Mouse (Mus musculus) mature B cell (primary cell): ENCODE measurements around the gene Praf2.
"Not testable (repeated sequence)": the region's sequence is repeated elsewhere in the genome, so short reads cannot be mapped to it uniquely, and the experiment has no call there.

Experiments
- in situ Hi-C: fragments of 300-500 bp; cut with MboI; formaldehyde crosslinking; loops from 2 replicates; pipeline ENCODE4 v1.14.3; 2019

Praf2 gene

DNA sequence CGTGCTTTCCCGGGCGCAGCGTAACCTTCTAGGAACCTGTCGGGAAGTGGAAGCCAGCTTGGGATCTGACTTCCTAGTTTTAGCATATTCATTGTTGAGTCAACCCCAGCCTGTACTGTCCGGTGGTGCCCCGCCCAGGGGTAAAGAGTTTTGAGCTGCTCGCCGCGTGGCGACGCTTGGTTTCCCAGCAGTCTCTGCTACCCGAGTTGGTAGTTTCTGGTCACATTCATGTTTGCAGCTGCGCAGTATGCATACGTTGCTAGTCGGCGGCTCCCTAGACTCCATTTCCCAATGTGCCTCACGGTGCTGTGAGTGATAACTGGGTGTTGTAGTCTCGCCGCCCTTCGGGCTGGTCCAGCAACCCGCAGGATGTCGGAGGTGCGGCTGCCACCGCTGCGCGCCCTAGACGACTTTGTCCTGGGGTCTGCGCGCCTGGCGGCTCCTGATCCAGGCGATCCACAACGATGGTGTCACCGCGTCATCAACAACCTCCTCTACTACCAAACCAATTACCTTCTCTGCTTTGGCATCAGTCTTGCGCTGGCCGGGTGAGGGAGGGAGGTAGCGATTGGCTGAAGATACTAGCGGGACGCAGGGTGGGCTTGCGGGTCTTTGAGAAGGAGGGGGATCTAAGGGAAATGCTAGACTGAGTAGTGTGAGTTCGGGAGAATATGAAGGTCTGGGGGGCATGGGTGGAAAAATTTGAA lies at the start of gene Praf2:
TSS of gene Praf2 (plus strand) at position 225 of the 707 bp plus-strand sequence.
- in situ Hi-C loops: no loop called here

DNA sequence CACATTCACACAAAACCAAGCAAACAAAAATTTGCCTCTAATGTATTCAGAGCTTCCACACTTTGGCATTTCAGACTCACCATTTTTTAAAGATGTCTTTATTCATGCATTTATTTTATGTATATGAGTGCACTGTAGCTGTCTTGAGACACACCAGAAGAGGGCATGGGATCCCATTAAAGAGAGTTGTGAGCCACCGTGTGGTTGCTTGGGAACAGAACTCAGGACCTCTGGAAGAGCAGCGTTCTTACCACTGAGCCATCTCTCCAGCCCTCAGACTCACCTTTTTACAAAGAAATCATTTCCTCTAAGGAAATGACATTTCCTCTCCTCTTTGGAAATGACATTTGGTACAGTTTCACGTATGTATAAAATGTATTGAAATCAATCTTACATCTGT lies 49.3 kb upstream of the Praf2 start:
- in situ Hi-C loops: loop anchor here (25.0 kb wide), 1 partner anchor 242 kb away; no protein-coding TSS in a partner anchor

DNA sequence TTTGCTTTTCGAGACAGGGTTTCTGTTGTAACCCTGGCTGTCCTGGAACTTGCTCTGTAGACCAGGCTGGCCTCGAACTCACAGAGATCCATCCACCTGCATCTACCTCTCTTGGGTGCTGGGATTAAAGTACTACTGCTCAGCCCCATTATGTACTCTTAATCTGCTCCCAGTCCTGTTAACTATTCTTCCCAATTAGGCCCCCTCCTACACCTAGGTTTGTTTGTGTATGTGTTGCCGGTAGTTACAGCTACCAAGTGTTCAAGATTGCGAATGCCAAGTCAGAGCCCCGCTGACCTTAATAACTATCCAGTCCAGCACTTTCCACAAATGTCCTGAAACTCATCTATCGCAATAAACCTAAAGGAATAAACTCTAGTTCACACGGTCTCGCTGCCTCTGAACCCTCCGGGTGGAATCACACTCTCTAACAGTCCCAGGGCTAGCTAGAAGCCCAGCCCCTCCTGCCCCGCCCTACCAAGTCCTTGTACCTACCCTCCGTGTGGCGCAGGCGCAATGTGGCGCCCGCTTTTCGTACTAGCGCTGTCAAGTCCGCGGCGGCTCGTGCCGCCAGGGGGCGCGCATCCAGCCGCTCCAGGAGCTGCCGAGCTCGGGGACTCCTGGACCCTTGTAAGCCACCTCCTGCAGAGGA lies 48.7 kb upstream of the Praf2 start:
- in situ Hi-C loops: loop anchor here (25.0 kb wide), 1 partner anchor 242 kb away; no protein-coding TSS in a partner anchor

DNA sequence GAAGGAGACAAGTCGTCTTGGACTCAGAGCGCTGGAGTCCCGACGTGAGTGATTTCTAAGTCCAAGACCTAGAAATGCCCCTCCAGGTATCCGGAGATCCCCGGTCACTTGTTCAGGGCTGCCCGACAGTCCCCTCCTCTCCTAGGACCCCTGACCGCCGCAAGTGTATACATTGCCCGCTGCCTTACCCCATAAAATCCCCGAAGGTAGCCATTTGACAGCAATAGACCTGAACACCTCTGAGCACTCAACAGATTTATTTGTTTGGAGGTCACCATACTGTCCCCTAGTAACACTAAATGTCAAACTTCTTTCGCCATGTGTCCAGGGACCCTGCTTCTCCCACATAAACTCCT lies 48.2 kb upstream of the Praf2 start:
- in situ Hi-C loops: loop anchor here (25.0 kb wide), 1 partner anchor 243 kb away; no protein-coding TSS in a partner anchor

DNA sequence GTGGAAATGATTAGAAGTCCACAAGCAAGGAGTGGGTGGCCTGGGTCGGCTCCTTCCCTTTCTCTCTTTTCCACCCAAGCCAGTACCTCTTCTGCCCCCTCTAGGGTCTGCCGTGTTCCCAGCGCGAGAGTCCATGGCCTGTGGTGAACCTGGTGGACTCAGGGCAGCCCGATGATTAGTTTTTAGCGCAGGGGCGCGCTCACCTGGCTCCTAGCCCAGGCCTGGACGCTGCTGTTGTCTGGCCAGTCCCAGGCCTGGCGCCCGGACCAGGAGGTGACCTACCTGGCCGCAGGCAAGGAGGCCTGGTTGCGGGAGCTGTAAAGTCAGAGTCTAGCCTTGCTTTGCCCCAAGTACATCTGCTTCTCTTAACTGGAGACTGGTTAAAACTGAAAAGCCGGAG lies 47.4 kb upstream of the Praf2 start, which contains the start of gene Magix:
TSS of gene Magix (minus strand) at position 388 of the 400 bp plus-strand sequence.
- in situ Hi-C loops: loop anchor here (25.0 kb wide), 1 partner anchor 244 kb away; no protein-coding TSS in a partner anchor

DNA sequence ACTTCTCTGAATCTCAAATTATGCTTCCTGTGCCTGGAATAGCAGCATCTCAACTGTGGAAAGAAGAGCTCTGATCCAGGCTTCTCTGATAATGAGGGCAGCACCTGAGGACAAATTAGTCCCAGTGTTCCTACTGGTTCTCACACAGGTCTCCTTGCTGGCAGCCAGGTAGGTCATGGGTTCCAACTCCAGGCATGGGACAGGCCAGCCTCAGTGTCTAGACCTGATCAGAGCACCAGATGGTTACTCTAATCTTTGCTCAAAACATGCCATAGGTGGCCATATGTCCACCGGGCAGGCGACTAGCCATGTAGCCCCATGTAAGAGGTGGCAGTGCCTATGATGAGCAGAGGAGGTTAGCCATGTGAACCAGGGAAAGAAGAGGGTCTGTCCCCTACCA lies 39.9 kb upstream of the Praf2 start:
- in situ Hi-C loops: loop anchor here (25.0 kb wide), 1 partner anchor 251 kb away; no protein-coding TSS in a partner anchor

DNA sequence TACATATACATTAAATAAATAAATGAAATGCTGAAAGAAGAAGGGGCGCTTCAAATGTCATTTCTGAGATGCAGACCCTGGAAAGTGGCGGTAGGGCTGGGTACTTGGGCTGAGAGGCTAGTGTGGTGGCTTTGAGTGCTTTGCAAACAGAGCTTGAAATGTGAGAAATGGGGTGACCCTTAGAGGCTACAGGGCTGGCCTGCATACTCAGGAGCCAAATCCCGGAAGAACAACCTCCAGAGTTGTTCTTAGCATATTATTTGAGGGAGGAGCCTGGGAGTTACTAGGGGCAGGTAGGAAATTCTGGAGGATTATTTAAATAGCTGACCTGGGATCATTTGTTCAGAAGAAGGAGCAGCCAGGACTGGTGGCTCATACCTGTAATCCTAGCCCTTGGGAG lies 37.8 kb upstream of the Praf2 start:
- in situ Hi-C loops: loop anchor here (25.0 kb wide), 1 partner anchor 253 kb away; no protein-coding TSS in a partner anchor

DNA sequence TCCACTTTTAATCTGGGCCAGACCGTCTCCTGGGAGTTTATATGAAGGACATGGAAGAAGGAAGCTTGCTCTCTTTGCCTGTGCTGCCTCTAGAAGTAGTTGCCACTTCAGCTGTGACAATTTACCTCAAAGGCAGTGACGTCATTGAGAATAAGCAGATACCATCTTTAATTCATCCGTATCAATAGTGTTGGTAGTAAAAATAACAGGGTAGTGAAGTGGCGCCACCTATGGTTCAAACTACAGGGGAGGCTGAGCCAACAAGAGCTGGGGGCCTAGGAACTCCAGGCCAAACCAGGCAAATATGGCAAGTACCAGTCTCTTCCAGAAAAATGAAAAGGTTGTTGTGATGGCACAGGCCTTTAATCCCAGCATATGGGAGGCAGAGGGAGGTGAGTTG lies 35.4 kb upstream of the Praf2 start:
- in situ Hi-C loops: loop anchor here (25.0 kb wide), 1 partner anchor 256 kb away; no protein-coding TSS in a partner anchor

DNA sequence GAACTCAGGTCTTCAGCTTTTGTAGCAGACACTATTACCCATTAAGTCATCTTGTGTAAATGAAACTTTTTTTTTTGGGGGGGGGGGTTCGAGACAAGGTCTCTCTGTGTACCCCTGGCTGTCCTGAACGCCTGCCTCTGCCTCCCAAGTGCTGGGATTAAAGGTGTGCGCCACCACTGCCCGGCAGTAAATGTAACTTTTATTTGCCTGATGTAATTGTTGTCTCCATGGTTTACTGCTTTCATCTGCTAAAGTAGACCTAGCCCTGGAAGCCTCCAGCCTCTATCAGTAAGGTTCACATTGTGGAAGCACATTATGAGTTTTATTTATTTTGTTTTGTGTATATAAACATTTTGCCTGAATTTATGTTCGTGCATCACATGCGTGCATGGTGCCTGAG lies 31.7 kb upstream of the Praf2 start:
- in situ Hi-C loops: loop anchor here (25.0 kb wide), 1 partner anchor 259 kb away; no protein-coding TSS in a partner anchor

DNA sequence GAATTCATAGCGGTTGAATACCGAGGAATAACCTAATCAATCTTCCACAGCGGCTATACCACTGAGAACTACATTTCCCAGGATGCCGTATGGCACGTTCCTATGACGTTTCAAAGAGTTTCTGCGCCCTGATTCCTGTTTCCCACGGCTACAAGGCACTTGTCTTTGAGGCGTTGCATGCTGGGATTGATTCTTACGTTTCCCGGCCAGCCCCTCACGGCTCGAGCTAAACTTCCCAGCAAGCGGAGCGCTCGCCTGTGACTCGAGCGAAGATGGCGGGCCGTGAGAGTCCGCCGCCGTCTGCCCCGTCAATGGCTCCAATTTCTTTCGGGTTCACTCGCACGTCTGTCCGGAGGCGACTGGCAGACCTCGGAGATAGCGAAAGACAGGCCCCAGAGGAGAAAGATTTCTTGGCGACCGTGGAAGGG lies 31.3 kb upstream of the Praf2 start, which contains the start of gene Gpkow:
TSS of gene Gpkow (plus strand) at position 178 of the 428 bp plus-strand sequence.
- in situ Hi-C loops: loop anchor here (25.0 kb wide), 1 partner anchor 260 kb away; no protein-coding TSS in a partner anchor

DNA sequence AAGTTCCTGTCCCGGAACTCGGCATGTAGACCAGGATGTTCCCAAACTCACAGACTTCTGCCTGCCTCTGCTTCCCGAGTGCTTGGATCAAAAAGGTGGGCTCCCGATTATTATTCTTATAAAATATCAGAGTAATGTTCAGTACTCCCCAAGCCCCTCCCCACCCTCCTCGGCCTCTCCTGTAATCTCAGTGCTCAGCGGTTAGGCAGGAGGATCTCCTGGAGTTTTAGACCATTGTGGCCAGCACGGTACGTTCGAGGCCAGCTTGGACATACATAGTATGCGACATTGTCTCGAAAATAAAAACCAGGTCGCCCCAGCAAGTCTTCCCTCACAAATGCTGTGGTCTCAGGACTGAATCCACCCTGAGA lies 14.5 kb upstream of the Praf2 start:
- in situ Hi-C loops: not testable (repeated sequence)

DNA sequence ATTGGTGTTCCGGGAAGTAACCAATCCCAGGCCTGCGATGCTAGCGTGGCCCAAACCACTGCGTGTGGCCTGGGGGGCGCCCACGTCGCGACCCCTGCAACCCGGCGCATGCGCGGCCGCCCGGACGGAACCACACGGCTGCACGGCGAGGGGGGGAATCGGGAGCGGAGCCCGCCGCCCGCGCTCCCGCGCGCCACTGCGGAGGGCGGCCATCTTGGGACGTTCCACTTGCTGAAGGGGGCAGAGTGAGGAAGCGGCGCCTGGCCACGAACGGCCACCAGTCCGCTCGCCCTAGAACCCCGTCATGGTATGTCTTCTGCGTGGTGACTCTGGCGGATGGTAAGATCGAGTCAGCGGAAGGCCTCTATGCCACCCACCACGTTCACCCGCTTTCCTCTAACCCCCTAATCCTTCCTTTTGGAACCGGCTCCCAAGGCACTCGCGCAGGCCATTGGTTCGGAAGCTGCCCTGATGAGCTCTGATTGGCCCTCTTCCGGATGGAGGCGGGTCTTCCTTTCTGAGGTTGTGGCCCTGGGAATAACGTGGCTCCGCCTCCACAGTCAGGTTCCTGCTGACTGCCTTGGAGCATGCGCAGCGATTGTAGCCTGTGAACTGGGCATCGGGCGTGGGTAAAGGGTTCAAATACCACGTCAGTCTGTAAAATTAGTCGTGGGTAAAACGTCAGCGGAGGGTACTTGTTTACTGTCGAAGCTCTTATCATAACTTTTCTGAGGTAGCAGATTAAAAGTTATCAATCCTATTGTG lies 13.9 kb upstream of the Praf2 start, which contains the start of gene Wdr45:
TSS of gene Wdr45 (plus strand) at position 199 of the 765 bp plus-strand sequence.
- in situ Hi-C loops: not testable (repeated sequence)

DNA sequence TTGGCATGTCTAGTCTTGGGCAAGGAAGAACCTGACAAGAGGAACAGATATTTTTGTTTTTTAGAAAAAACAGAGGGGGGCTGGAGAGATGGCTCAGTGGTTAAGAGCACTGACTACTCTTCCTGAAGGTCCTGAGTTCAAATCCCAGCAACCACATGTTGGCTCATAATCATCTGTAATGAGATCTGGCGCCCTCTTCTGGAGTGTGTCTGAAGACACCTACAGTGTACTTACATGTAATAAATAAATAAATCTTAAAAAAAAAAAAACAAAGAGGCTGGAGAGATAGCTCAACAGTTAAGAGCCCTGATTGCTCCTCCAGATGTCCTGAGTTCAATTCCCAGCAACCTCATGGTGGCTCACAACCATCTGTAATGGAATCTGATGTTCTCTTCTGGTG lies 12.2 kb upstream of the Praf2 start:
- in situ Hi-C loops: not testable (repeated sequence)

DNA sequence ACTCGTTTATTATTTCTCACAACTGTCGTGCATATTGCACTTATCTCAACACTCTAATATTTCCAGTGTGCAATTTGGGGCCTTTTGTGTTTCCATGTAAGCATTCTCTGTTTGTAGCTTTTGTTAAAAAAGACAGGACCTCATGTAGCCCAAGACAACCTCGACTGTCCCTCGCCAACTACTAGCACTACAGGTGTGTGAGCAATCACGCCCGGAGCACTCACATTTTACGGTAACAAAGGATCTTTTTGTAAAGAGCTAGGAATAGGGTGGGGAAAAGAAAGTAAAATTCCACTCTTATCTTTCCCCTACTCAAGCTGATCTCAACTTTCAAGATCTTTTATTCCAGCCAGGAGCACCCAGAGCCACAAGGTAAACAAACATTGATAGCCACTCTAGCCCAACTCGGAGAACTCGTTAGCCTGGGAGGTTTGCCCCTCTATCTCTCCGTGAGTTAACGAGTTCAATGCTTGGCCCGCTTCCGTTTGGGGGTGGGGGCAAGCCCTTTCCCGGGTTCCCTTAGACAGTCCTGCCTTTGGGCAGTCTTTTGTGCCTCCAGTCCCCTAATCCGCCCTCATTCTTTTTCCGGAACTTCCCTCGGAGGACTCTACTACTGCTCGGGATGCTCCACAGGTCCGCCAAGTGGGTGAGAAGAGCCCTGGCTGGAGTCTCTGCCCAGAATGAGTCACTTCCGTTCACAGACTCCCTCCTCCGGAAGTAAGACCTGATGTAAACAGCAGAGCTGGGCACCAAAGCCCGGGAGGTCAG lies 6.5 kb upstream of the Praf2 start, which contains the start of gene Gm45208:
TSS of gene Gm45208 (plus strand) at position 732 of the 768 bp plus-strand sequence.
- in situ Hi-C loops: no loop called here

DNA sequence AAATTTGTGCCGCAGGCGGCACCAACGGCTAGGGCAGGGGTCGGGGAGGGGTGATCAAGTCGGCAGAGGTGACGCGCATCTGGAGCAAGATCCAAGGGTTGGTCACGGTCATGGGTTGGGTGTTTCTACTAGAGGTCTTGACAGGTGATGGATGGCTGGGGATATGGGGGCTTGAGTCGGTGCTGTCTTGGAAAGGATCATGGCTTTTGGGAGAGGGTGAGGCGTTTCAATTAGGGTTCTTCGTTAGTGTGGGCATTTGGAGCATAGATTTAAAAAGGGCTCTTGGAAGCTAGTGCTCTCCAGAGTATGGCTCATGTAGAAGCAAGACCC lies 6.0 kb upstream of the Praf2 start:
- in situ Hi-C loops: no loop called here

DNA sequence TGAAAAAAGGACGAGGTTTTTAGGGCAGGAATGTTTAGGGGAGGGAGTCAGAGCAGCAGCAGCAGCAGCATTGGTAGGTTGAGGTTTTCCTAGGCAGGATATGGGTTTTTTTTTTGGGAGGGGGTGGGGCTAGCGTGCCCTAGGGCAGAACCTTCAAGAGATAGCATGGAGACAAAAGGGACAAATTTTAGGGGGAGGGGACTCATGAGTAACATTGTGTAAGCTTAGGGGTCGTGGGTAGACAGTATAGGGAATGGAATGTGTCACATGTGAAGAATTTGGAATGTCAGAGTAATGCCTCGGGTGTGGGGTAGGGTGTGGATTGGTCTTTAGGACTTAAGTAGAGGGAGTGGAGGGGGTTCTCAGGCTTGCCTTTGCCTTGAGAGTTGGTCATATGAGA lies 5.5 kb upstream of the Praf2 start:
- in situ Hi-C loops: no loop called here

DNA sequence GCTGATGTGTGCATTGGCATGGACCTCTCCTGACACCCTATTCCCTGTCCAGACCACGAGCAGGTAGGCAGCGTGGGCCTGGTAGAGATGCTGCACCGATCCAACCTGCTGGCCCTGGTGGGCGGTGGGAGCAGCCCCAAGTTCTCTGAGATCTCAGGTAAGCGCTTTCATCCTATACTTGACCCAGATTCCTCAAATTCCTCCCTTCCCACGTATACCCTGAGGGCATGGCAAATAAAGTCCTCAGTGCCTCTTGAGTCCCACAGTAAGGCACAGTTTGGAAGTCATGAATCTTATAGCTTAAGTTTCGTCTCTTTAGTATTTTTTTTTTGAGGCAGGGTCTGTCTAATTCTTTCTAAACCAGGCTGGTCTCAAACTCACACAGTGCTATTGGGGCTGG lies 4.1 kb upstream of the Praf2 start:
- in situ Hi-C loops: no loop called here

DNA sequence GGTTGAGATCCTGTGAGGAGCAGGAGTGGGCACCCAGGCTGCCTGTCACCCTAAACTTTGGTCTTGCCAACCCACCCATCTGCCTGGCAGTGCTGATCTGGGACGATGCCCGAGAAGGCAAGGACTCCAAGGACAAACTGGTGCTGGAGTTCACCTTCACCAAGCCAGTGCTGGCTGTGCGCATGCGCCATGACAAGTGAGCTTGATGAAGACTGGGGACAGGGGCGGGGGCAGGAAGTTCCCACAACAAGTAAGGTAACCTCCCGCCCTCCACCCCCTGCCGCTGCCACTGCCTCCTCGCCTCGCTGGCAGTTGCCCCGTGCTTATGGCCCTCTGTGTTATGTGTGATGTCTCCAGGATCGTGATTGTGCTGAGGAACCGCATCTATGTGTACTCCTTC lies 2.4 kb upstream of the Praf2 start:
- in situ Hi-C loops: no loop called here

DNA sequence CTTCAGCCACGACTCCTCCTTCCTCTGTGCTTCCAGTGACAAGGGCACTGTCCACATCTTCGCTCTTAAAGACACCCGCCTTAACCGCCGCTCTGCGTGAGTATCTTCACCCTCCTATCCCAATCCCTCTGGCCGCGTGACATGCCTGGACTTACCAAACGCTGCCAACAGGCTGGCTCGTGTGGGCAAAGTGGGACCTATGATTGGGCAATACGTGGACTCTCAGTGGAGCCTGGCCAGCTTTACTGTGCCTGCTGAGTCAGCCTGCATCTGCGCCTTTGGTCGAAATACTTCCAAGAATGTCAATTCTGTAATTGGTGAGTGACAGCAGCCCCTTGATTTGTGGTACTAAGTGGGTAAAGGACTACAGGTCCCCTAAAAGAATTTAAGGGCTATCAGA lies 1.1 kb upstream of the Praf2 start:
- in situ Hi-C loops: no loop called here

DNA sequence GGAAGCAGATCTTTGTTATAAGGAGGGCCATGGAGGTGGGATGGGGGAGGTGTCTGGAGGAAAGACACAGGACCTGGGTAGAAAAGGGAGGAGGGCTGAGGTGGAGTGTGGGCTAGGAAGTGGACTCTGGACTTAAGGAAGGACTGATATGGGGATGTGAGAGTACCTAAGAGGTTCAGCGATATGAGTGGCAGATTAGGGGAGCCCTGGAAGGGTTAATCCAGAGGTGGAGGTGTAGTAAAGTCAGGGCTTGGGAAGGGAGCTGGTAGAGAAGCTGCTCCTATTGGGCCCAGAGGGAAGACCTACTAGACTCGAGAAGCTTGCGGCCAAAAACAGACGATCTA lies 655 bp downstream of the Praf2 start:
- in situ Hi-C loops: no loop called here

DNA sequence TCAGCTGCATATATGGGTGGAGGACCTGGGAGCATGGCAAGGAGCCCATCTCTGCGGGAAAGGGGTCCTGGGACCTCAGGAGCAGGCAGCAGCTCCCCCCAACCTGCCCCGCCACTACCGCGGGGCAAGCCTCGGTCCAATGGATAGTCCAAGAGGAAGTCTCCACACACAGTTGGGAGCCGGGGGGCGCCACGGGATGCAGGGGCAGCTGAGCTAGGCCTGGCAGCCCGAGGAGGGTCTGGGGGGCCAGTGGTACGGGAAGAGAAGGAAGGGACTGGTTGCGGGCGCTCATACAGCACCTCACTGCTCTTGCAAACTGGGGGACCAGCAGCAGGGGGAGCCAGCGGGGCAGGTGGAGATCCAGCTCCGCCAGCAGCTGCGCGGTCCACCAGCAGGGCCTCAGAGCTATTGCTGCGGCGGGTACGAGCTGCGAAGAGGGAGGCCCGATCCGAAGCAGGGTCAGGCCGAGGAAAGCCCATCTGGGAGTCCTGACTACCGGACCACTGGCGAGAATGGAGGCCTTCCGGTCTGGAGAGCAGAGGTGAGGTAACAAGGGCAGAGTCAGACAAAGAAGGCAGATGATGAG lies 5.4 kb downstream of the Praf2 start:
- in situ Hi-C loops: no loop called here
